Mouse (Mus musculus) urinary bladder, postnatal 25 days (tissue): Measurements from ENCODE around the gene Olfr898.

ENCODE experiments used
- DNase-seq: peaks from one replicate; pipeline ENCODE4 v3.0.0; 2022; ENCODE audit warnings: low spot score

Olfr898 gene

DNA sequence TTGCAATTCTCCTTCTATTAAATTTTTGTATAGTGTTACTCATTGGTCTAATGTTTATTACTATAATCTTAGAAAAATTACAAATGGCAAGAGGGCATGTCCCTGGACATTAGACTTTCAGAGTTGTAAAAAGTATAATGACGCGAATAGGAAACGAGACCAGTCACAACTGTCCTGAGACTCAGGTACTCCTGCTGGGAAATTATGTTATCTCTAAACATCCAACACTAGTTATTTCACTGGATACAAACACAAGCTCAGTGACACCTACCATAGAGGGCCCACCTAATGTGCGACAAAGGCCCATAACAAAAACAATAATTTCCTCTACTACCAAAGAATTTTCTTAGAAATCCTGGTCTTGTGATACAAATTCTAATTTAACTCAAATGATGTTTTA is at the start of gene Olfr898:
Gene Olfr898 (plus strand): TSS at position 301 of the 400 bp plus-strand sequence.
- no peak for DNase-seq

DNA sequence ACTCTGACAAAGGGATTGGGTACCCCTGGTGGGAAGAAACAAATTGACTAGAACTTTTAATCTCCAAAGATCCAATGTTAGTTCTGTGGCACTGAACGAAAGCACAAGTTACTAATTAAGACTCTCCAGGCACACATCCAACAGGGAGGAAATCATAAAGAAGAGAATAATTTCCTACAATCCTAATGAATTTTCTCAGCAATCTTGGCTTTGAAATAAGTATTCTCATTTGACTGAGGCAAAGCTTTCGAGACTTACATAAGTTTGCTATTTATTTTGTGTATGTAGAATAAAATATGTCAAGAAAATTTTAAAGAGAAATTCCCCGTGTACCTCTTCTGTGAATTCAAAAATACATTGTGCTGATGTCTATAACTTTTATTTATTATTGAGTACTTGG is 19.5 kb upstream of the Olfr898 start, which contains the start of gene Olfr25:
Gene Olfr25 (plus strand): TSS at position 301 of the 400 bp plus-strand sequence.
- DNase-seq = no peak

DNA sequence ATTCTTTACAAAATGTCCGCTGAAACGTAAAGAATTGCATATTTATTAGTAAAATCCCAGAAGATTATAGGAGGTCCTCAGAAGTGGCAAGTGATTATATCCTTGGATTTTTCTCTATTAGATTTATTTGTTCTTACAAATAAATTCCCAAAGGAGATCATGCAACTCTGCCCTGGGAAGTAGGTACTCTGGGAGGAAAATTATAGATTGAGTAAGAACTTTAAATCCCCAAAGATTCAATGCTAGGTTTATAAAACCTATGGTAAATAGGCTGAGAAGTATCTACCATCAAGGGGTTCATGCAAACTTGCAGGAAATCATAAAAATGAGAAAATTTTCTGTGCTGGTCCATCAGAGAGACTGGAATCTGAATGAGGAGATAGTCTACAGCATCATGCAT is 18.4 kb downstream of the Olfr898 start, which contains the start of gene Olfr250:
Gene Olfr250 (plus strand): TSS at position 301 of the 400 bp plus-strand sequence.
- no peak for DNase-seq

GRCm38 (mm10) chr9:38376786-38377185 is 28.6 kb downstream of the Olfr898 start, which contains the start of gene Olfr251:
TSS of gene Olfr251 (plus strand) at chr9:38377086.
- DNase-seq = no peak

DNA sequence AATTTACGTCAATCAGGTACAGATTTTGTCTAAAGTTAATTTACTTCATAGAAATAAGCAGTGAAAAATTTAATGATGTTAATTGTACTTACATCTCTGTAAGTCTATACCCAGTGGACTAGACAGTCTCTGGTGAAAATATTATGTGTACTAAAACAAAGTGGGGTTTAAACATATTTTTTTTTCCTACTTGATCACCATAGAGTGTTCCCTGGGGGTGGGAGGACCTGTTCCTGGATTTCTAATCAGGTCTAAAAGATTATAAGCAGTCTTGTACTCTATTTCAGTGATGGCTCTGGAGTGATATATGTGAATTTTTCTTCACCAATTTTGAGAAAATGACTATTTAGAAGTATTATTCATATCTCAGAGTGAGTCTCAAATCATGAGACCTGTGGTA is 53.2 kb downstream of the Olfr898 start, which contains the start of gene Olfr147:
Gene Olfr147 (plus strand): TSS at position 301 of the 400 bp plus-strand sequence.
- no peak for DNase-seq
